Mouse (Mus musculus): Measurements from ENCODE around the gene Doc2b.

Gene Doc2b

DNA sequence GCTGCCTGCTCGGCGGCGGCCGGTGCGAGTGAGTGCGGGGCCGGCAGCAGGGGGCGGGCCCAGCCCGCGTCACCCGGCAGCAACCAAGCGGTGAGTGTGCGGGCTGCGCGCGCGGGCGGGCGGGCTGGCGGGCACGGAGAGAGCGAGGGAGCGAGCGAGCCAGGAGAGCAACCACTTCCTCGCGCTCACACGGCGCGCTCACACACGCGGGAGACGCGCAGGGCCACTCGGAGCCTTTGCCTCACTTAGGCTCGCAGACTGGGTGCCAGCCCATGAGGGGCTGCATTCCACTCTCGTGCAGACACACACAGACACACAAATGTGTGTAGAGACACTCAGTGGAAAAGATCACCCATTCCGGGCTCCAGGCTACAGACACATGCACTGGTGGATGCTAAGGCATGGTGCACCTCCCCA is at the start of gene Doc2b:
Gene Doc2b (minus strand): TSS at position 21 of the 417 bp plus-strand sequence.
- peak; percentile 81 to 86 for DNase-seq (ENCODE audit: inconsistent age in 2 of 2, low spot score in 1 of 2)

DNA sequence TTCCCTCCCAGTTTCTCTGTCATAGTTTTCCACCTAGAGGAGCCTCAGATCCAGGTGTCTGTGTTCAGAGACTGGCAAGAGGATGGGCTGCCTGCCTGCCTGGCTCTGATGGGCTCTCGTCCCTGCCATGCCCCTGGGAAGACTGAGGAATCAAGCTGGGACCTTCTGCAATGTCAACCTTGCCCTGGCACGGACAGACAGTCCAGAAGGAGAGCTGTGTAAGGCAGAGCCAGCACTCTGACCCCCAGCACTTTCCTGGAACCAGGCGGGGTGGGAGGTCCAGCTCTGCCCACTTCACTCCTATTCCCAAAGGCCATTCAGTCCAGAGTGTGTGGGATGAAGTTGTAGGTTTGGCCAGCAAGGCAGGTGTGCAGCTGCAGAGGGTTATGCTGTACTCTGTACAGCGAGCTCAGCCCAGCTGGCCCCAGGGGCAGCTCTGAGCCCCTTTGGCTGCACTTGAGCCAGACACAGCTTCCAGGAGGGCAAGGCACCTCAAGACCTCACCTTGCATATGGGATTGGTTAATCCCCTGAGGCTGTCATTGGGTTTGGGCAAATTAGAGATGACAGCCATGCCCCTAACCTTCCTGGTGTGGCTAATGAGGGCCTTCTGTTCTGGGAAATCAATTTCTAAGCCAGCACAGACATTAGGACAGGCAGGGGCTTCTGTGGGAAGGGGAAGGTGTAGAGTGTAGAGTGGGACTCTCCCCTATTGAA is 47.2 kb upstream of the Doc2b start:
- no peak for DNase-seq (ENCODE audit: inconsistent age in 2 of 2, low spot score in 1 of 2)

DNA sequence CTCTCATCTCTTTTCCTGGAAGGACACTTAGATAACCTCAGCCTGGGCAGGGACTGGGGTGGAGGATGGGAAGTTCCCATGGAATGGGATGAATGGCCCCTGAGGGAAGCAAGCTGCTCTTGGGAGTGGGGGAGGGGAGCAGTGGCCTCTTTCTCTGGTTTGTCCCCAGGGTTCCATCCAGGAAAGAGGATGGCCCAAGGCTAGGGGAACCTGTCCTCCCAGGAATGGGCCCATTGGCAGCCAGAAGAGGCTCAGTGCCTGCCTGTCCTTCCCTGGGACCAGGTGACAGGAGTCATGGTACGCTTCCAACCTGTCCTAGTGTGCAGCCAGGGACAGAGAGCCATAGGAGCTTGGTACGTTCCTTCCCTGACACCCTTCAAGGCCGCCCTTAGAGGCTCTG is 45.7 kb upstream of the Doc2b start:
- DNase-seq (ENCODE audit: inconsistent age in 2 of 2, low spot score in 1 of 2): peak in 1 of 2 experiments; percentile 60

DNA sequence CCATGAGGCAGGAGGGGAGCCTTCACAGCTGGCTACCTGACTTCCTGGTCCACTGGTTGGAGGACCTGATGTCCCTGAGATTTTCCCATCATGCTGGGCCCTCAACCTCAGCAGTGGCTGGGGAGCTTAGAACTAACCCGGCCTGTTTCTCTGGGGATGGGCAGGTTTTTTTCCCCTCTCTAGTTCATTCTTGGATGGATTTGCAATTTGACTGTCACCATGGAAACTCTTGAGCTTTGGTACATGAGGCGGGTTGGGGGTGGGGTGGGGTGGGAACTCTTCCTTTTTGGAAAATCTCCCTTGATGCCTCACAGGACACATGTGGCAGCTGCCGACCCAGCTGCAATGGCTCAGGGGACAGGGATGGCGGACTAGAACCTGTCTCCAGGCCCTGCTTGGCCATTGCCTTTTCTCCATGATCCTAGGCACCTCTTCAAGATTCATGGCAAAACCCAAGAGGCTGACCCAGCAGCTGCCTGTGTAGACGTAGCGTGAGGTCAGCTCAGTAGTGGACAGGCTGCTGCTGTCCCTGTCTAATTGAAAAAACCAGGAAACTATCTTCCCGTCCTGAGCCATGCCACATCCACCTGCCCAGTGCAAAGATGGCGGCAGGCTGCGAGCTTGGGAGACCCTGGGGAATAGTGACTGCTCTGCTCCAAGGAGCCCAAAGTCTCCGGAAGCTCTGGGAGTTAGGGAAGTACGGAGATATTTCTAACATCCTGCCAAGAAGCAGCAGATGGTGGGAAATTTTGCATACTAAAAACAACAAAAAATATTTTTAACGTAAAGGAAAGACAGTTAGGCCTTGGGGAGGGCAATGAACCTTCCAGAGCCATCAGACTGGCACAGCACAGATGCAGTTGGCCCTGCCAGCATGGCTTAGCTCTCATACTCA is 43.9 kb upstream of the Doc2b start:
- no peak for DNase-seq (ENCODE audit: inconsistent age in 2 of 2, low spot score in 1 of 2)

DNA sequence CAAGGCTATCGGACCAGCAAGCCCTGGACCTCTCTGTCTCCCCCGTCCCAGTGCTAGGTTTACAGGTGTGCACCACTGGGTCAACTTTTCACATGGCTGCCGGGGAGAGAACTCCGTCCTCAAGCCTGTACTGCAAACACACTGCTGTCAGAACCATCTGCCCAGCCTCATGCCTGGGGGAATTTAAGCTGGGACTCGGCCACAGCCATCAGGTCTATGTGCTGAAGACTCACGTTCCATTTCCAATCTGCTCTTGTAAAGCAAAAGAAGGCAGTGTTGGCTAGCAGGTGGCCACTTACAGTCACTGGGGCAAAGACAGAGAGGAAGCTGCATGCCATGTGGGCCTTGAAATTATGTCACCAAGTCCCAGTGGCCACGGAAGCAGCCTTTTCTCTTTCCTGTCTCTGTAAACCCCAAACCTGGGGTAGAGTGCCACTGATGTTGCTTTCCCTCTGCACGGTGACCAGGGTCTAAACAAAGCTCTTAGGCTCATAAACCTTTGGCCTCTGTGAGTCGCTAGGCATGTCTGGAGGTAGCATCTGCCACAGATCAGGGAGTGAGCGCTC is 43.1 kb upstream of the Doc2b start:
- no peak for DNase-seq (ENCODE audit: inconsistent age in 2 of 2, low spot score in 1 of 2)

DNA sequence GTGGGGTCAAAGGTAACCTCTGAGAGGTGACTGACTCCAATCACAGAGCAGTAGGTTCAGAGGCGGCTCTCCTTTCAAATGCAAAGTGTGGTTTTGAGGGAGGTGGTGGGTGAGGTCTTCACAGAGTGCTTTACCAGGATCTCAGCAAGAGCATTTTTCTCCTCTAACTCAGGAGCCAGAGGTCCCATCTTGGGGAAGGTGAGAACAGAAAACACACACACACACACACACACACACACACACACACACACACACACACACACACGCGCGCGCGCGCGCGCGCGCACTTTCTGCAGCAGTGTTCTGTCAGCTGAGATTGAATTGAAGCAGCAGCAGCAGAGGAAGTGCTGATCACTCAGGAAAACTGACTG is 40.4 kb upstream of the Doc2b start:
- DNase-seq (ENCODE audit: inconsistent age in 2 of 2, low spot score in 1 of 2): no peak

DNA sequence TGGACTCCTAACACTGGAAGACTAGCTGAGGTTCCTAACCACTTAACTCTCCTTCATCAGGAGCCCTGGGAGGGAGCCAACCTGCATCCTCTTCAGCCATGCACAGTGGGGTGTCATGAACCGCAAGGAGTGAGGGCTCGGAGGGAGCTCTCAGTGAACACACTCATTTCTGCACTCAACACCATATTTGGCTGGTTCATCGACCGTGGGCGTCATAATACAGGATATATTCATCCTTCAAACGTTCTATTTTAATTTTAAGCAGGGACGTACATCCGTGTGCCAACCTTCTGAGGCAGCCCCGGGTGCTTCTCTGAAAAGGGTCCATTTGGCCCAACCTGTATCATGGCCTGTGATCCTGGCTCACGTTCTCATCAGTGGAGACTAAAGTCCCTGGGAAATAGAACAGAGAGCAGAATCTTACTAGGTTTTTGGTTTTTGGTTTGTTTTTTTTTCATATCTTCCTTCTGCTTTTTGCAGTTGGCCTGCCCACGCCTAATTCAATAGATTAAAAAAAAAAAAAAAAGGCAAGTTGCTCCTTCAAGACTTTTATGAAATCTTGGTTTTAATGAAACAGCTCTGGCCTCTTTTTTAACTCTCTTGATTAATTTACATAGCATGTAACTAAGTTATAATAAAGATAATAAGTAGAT is 39.9 kb upstream of the Doc2b start:
- DNase-seq (ENCODE audit: inconsistent age in 2 of 2, low spot score in 1 of 2): no peak

DNA sequence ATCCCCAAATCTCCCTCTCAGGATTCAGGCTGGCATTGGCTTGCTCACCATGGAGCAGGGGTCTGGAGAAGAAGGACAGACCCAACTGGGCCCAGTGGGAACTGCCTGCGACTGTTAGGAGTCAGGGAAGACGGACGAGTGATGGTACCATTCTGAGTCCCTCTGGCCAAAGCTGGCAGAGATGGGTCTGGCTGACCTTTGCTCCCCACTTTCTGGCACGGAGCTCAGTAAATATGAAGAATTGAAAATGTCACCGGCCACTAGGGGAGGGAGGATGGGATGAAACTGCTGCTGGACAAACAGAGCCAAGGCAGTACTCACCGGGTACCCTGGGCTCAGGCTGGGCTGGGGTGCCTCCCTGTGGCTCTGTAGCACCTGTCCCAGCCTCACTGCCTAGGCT is 37.2 kb upstream of the Doc2b start:
- DNase-seq (ENCODE audit: inconsistent age in 2 of 2, low spot score in 1 of 2): peak; percentile 39 to 49

DNA sequence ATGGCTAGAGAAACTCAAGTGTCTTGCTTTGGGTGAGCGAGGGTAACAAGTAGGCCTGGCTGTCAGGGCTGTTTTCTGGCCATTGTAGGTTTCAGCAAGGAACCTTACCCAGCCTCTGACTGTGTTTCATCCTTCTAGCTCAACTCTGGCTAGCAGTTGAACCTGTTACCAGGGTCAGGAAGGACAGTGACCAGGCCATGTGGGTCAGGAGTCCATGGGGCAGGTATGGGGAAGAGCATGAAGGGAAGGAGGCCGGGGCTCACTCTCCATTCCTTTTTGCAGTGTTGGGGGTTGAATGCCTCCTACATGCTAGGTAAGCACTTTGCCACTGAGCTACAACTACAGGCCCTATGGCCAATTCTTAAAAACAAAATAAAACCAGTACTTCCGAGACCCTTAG is 34.5 kb upstream of the Doc2b start:
- no peak for DNase-seq (ENCODE audit: inconsistent age in 2 of 2, low spot score in 1 of 2)

DNA sequence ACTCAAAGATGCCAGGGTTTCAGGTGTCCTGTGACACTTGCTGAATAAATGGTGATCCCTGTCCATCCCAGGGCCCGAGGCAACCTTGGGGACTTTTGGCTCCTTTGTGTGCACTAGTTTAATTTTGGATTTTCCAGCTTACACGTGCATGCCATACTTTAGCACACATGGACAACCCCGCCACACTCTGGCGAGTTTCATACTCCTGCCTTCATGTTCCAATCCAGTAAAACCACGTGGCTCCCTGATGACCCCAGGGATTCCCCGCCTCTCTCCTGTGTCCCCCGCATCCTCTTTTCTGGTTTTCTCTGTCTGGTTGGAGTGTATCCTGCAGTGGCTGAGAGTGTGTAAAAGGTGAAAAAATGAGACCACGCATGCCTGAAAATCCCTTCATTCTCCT is 31.6 kb upstream of the Doc2b start:
- DNase-seq (ENCODE audit: inconsistent age in 2 of 2, low spot score in 1 of 2): no peak

DNA sequence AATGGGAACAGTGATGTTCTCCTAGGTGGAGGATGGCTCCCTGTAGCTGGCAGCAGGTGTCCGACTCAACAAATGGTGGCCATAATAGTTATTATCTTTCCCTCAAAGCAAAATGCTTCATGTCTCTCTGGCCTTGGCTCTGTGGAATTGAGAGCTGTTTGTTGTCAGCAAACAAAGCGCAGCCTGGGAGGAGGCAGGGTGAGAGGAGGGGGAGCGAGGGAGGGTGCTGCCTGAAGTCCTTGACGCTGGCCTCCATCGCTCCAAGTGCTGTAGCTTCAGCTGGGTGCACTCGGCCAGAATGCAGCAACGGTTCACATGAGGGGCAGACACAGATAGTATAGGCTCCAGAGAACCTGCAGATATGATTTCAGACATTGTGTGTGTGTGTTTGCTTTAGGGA is 27.7 kb upstream of the Doc2b start:
- peak; percentile 68 to 84 for DNase-seq (ENCODE audit: inconsistent age in 2 of 2, low spot score in 1 of 2)

DNA sequence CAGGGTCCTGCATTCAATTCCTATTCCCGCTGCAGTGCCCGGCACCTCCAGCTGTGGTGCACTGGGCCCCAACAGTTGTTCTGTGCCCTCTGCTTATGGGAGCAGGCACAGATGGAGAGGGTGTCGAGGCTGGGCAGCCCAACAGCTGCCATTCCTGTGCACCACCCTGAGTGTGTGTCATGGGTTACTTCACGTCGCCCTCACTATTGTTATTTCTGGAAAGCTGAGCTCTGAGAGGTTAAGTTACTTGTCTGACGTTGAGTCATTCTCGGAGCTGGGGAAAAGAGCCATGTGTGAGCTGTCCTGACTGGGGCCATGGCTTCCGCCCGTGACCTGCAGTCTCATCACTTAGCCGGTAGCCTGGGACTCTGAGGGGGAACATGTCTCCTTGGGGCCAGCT is 17.2 kb upstream of the Doc2b start:
- DNase-seq (ENCODE audit: inconsistent age in 2 of 2, low spot score in 1 of 2): peak; percentile 75 to 89

DNA sequence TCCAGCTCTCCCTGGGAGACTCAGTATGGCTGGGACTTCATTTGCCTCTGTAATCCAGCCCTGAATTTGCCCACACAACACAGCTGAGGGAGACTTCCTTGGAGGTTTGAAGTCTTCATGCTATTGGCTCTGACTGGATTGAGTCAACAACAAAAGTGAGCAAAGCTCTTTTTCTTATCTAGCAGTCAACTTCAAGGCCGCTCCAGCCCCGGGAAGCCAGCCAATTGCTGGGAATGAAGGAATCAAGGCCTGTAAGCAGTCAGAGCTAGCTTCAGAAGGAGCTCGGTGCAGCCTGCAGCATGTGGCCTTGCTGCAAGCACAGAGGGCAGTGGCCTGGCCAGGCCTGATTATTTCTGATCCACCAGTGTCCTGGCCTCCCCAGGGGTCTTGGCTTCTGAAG is 16.1 kb upstream of the Doc2b start:
- peak; percentile 98 to 99 for DNase-seq (ENCODE audit: inconsistent age in 2 of 2, low spot score in 1 of 2)

DNA sequence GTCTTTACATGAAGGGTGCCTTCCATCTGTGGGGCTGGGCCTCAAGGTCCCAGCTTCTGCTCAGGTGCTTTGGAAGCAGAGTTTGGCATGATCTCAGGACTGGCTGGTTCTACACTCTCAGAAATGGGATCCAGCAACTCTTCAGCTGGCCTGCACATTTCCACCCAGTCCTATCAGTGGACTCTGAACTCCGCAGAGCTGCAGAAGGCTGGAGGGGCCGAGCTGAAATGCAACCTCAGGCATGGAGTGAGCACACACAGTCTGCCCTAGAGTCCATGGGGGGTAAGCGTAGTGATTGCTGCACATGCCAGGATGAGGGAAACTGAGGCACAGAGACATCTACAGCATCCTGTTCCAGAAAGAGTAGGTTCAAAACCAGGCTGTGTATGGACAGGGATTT is 14.7 kb upstream of the Doc2b start:
- no peak for DNase-seq (ENCODE audit: inconsistent age in 2 of 2, low spot score in 1 of 2)

DNA sequence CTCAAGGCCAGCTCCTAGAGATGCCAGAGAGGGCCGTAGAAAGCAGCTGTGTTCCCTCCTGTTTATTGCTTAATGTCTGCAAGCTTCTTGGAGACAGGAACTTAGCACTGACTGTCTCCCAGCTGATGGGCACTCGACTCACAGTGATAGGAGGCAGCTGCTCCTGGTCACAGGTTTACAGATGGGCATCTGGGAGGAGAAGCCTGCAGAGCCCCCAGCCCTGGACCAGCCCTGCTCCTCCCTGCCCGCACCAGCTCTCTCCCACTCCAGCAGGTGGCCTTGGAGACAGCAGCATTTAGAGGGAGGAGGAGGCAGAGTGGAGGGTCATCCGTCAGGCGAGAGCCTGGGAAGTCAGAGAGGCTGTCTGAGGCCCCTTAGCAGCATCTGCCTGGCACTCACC is 11.6 kb upstream of the Doc2b start:
- peak; percentile 60 to 77 for DNase-seq (ENCODE audit: inconsistent age in 2 of 2, low spot score in 1 of 2)

DNA sequence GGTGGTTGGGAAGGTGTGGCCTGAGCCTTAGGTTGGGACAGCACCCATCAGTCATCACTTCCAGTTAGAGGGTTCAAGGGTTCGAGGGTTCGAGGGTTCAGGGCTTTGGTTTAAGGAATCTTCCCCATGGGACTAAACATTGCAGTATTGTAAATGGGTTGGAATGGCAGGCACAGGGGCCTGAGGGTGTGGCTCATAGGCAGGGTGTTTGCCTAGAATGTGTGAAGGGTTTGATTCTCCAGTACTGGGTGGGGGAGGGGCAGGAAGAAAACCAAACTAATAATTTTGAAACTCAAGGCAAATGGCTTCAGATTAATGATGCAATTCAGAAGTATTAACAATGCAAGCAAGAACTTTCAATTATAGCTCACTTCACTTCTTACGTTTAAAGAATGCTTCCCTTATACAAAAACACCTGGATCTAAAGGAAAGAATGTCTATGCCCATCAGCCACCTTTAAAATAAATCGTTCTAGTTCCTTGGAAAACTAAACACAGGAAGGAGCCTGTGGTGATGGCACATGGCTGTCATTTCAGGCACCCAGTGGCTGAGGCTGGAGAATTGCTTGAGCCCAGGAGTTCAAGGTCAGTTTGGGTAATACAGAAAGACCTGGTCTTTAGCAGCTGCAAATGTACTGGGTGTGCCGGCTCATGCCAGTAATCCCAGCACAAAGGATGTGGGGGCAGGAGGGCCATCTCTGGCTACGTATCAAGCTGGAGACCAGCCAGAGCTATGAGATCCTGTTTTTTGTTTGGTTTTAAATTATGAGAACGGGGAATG is 6.1 kb upstream of the Doc2b start:
- no peak for DNase-seq (ENCODE audit: inconsistent age in 2 of 2, low spot score in 1 of 2)

DNA sequence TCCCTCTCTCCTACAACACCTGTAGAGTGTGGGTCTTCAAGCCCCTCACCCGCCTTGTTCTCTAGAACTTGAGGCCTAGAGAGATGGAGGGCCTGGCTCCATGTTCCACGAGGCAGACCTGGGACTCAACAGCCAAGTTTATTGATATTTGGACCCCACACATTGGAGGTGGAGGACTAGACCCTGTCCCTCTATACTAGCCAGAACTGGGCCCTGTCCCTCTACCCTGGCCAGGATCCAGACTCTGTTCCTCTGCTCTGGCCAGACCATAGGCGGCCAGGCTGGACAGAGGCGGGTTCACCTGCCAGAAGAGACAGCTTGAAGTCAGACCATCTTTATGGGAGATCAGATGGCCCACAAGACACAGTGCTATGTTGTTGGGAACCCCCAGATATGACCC is 5.5 kb upstream of the Doc2b start:
- no peak for DNase-seq (ENCODE audit: inconsistent age in 2 of 2, low spot score in 1 of 2)

DNA sequence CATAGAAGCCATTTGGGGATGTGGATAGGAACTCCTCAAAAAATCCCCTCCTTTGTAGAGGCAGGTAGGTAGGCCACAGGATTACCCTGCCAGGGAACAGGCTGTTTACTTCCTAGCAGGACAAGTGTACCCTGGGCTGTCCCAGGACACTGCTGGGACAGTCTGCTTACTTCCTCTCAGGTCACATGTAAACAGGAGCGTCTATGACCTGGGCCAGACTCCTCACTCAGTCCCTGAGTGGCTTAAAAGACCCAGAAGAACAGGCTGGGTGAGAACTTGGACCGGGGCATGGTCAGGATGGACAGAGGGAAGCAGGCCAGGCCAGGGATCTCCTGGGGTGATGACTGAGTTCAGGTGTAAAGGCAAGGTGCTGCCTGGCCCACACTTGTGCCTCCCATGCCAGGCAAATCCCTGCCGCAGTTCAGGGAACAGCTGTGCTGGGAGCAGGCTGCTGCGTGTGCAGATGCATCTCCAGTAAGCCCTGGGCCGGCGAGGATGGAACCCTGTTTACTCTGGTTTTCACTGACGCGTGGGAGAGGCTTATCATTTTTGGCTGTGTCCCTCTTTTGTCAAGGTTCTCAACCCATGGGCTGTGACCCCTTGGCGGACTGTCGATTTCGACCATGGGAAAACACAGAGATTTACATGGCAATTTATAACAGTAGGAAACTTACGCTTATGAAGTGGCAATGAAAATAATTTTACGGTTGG is 842 bp upstream of the Doc2b start:
- peak in 1 of 2 experiments; percentile 61 for DNase-seq (ENCODE audit: inconsistent age in 2 of 2, low spot score in 1 of 2)

DNA sequence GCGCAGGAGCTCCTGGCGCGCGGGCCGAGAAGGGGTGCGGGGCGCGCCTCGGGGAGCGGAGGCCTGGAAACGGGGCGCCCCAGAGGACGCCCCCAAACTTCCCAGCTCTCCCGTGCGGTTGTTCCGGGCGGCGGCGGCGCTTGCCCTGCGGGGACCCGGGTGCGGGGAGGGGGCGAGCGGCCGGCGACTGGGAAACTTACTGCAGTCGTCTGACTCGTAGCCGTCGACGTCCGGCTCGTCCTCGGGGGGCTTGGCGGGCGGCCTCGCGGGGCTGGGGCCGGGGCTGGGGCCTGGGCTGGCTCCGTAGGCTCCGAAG is 570 bp downstream of the Doc2b start:
- peak in 1 of 2 experiments; percentile 82 for DNase-seq (ENCODE audit: inconsistent age in 2 of 2, low spot score in 1 of 2)

DNA sequence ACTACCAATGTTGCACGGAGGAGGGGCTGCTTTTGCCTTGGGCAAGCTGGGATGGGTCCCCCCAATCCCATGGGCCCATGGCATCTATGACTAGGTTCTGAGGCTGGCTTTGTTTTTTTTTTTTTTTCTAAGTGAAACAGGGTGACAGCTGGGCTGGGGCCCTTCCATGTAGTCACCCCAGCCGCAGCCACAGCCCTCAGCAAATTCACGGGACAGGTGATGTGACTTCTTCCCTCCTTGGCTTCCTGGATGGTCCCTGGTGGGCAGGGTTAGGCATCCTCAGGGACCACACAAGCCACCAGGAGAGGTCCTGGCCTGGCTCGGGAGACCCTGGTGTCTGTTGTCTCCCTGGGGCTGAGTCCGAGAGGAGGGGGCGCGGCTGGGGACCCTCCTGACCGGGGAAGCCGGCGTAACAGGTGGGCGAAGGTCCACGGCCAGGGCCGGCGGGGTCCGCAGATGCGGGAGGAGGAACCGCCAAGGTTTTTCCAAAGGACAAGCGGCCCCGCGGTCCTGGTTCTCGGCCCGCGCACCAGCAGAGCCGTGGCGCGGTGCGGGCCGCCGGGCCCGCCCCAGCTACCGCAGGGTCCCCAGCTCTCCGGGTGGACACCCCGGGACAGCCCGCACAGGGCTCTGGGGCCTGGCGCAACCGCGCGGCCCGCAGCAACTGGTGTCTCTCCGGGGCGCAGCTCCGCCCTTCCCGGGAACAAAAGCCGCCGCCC is 1.1 kb downstream of the Doc2b start:
- peak in 1 of 2 experiments; percentile 61 for DNase-seq (ENCODE audit: inconsistent age in 2 of 2, low spot score in 1 of 2)

Data from adrenal gland, adult (tissue).